Mouse (Mus musculus) C2C12 (cell line): ENCODE results near the gene Grm4. TPM values are rescaled to one million over a fixed set of nuclear protein-coding genes. Genes with fewer than 3 reads are reported as not detected.

Experiments used
- H3K27me3 ChIP-seq: one replicate; pipeline ENCODE4 v1.6.1; 2011; ENCODE audit not compliant: control insufficient read depth, insufficient read depth, insufficient read length
- H3K36me3 ChIP-seq: one replicate; pipeline ENCODE4 v1.6.1; 2011; ENCODE audit not compliant: control insufficient read depth, insufficient read depth
- H3K4me3 ChIP-seq: one replicate; pipeline ENCODE4 v1.5.1; 2011; ENCODE audit warnings: mild to moderate bottlenecking, control low read depth; ENCODE audit not compliant: poor library complexity, insufficient read depth, severe bottlenecking
- H3K79me2 ChIP-seq: one replicate; pipeline ENCODE4 v1.6.1; 2011; ENCODE audit not compliant: control insufficient read depth, insufficient read depth
- H3K79me3 ChIP-seq: one replicate; pipeline ENCODE4 v1.6.1; 2011; ENCODE audit warnings: low read depth, control low read depth
- H3ac ChIP-seq: one replicate; pipeline ENCODE3; 2011; ENCODE audit warnings: low read depth; ENCODE audit not compliant: control insufficient read depth, insufficient read length
- CEBPB ChIP-seq: IDR thresholded peaks from one replicate; pipeline ENCODE4 v1.6.1; 2011; ENCODE audit warnings: low read depth, mild to moderate bottlenecking, control low read depth, moderate library complexity
- CTCF ChIP-seq: IDR thresholded peaks from one replicate; pipeline ENCODE4 v1.5.1; 2011; ENCODE audit not compliant: control insufficient read depth, insufficient read depth, insufficient read length
- FOSL1 ChIP-seq: IDR thresholded peaks from one replicate; pipeline ENCODE4 v1.8.0; 2011; ENCODE audit warnings: mild to moderate bottlenecking, low read length; ENCODE audit not compliant: poor library complexity, insufficient read depth, severe bottlenecking
- MAX ChIP-seq: IDR thresholded peaks from one replicate; pipeline ENCODE4 v1.6.1; 2011; ENCODE audit warnings: mild to moderate bottlenecking, control low read depth
- MYOD1 ChIP-seq: IDR thresholded peaks from one replicate; pipeline ENCODE4 v1.6.1; 2011; ENCODE audit warnings: low read depth; ENCODE audit not compliant: control insufficient read depth, insufficient read length
- MYOG ChIP-seq: IDR thresholded peaks from one replicate; pipeline ENCODE4 v1.6.1; 2011; ENCODE audit not compliant: control insufficient read depth, insufficient read length; ENCODE audit errors: extremely low read depth
- USF1 ChIP-seq: IDR thresholded peaks from one replicate; pipeline ENCODE4 v1.6.1; 2011; ENCODE audit warnings: low read depth, mild to moderate bottlenecking, control low read depth, moderate library complexity
- polyA plus RNA-seq: library from polyadenylated mRNA; unstranded; fragments of >200 nt; fragmentation: generic; extraction: Trizol; gene quantifications from one replicate; pipeline ENCODE4 v1.2.1, GENCODE M21; 2012; ENCODE audit warnings: missing spikeins

Gene Grm4
- polyA plus RNA-seq, 1 experiment: not detected

- H3K36me3 ChIP-seq: no peaks in the 10 kb centered on the region
- H3ac ChIP-seq: no peak overlapping the region
- H3K27me3 ChIP-seq: no peaks in the 10 kb centered on the region
- no peak for TF ChIP-seq MAX
- no peak for TF ChIP-seq CEBPB
- no peak for TF ChIP-seq USF1
- TF ChIP-seq MYOG: no peak
- TF ChIP-seq FOSL1: no peak
- no peak for TF ChIP-seq MYOD1
- no peak for TF ChIP-seq CTCF
- no peaks in the 10 kb centered on the region for H3K79me3 ChIP-seq
- no peaks in the 10 kb centered on the region for H3K79me2 ChIP-seq
- no peak overlapping the region for H3K4me3 ChIP-seq
These were observed 12.2 kb upstream of the Grm4 start for GRCm38 (mm10) chr17:27533354-27533753.

GRCm38 (mm10) chr17:27532095-27532494 is 10.9 kb upstream of the Grm4 start:
- H3K27me3 ChIP-seq: no peaks in the 10 kb centered on the region
- no peak for TF ChIP-seq FOSL1
- TF ChIP-seq MAX: no peak
- no peak for TF ChIP-seq MYOD1
- no peak for TF ChIP-seq CEBPB
- no peak for TF ChIP-seq MYOG
- TF ChIP-seq CTCF: no peak
- TF ChIP-seq USF1: no peak
- no peaks in the 10 kb centered on the region for H3K79me3 ChIP-seq
- H3K4me3 ChIP-seq: no peak overlapping the region
- H3K79me2 ChIP-seq: no peaks in the 10 kb centered on the region
- no peak overlapping the region for H3ac ChIP-seq
- no peaks in the 10 kb centered on the region for H3K36me3 ChIP-seq

- no peak overlapping the region for H3K4me3 ChIP-seq
- no peak overlapping the region for H3ac ChIP-seq
- no peak for TF ChIP-seq MYOG
- TF ChIP-seq FOSL1: no peak
- TF ChIP-seq USF1: no peak
- no peak for TF ChIP-seq CEBPB
- TF ChIP-seq MYOD1: no peak
- TF ChIP-seq CTCF: no peak
- TF ChIP-seq MAX: no peak
- no peaks in the 10 kb centered on the region for H3K79me3 ChIP-seq
- H3K36me3 ChIP-seq: no peaks in the 10 kb centered on the region
- no peaks in the 10 kb centered on the region for H3K79me2 ChIP-seq
- no peaks in the 10 kb centered on the region for H3K27me3 ChIP-seq
These were observed 7.6 kb upstream of the Grm4 start for GRCm38 (mm10) chr17:27528767-27529166.

GRCm38 (mm10) chr17:27528030-27528429 is 6.8 kb upstream of the Grm4 start:
- TF ChIP-seq MYOG: no peak
- no peak for TF ChIP-seq FOSL1
- no peak for TF ChIP-seq CTCF
- TF ChIP-seq MYOD1: no peak
- TF ChIP-seq USF1: no peak
- TF ChIP-seq CEBPB: no peak
- no peak for TF ChIP-seq MAX
- Histone ChIP-seq H3K27me3 (peaks cover 4% of the 10 kb centered on the region), H3K79me3 (no peaks in the 10 kb centered on the region), H3K79me2 (no peaks in the 10 kb centered on the region), H3ac (no peak overlapping the region), H3K4me3 (no peak overlapping the region), H3K36me3 (no peaks in the 10 kb centered on the region)

- Histone ChIP-seq H3ac (no peak overlapping the region), H3K79me3 (no peaks in the 10 kb centered on the region), H3K36me3 (no peaks in the 10 kb centered on the region), H3K27me3 (peaks cover 5% of the 10 kb centered on the region), H3K4me3 (no peak overlapping the region), H3K79me2 (no peaks in the 10 kb centered on the region)
- TF ChIP-seq MYOG (no peak), USF1 (no peak), CEBPB (no peak), CTCF (no peak), MAX (no peak), FOSL1 (no peak), MYOD1 (no peak)
These were observed 6.0 kb upstream of the Grm4 start for GRCm38 (mm10) chr17:27527188-27527587.

- no peak overlapping the region for H3K4me3 ChIP-seq
- H3K36me3 ChIP-seq: no peaks in the 10 kb centered on the region
- no peak overlapping the region for H3ac ChIP-seq
- peaks cover 22% of the 10 kb centered on the region for H3K27me3 ChIP-seq
- TF ChIP-seq MAX: no peak
- no peak for TF ChIP-seq FOSL1
- no peak for TF ChIP-seq CTCF
- no peak for TF ChIP-seq USF1
- no peak for TF ChIP-seq MYOD1
- no peak for TF ChIP-seq CEBPB
- no peak for TF ChIP-seq MYOG
- no peaks in the 10 kb centered on the region for H3K79me3 ChIP-seq
- H3K79me2 ChIP-seq: no peaks in the 10 kb centered on the region
These were observed 1.9 kb upstream of the Grm4 start for GRCm38 (mm10) chr17:27523121-27523520.
